Mouse (Mus musculus) left cerebral cortex, adult 8-10 months (tissue): ENCODE measurements at regions not wholly inside any gene's neighbourhood (a gene's known extent, or its start where the extent isn't known, plus 50 kb on each side); places are given as distances from the start of the nearest gene placed in this dataset.

ENCODE experiments used
- DNase-seq, 2 experiments: peaks; one replicate each; pipeline ENCODE4 v3.0.0; 2022; ENCODE audit warnings: low spot score in 2 of 2

GRCm38 (mm10) chr7:144994229-144994628 is 54.5 kb upstream of the Ccnd1 start:
- DNase-seq: no peak

GRCm38 (mm10) chr7:144993566-144993965 is 53.8 kb upstream of the Ccnd1 start:
- DNase-seq: no peak

DNA sequence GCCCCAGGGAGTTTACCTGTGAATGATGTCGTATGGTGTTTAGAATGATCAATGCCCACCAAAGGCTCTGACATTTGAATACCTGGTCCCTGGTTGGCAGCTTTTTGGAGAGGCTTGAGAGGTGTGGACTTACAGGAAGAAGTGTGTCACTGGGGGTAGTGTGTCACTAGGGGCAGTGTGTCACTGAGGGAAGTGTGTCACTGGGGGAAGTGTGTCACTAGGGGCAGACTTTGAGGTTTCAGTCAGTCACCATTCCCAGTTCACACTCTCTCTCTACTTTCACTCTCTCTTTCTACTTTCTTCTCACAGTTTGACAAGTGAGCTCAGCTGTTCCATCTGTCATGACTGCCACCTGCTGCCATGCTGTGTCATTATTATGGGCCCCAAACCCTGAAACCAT is 52.0 kb upstream of the Ccnd1 start:
- no peak for DNase-seq
